In the genomic region with DNA sequence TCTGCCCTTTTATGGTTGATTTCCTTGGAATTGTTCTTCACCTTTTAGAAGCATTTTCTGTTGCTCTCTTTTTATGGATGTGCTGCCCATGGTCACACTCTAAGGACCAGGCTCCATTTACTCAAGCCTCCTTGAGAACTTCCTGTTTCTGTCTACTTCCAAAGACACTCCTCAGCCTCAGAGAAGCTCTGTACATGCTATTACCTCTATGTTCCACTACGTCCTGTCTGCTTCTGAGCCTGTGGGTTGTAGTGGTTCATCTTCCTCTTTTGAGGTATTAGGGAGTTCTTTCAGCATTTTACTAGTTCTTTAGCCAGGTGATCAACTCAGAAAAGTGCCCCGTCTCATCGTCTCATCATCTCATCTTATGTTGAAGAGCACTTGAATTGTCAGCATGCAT, we compare ENCODE assay signal across 17 mouse cellular contexts.
"Had no signal": no experiment of that assay in that cellular context is flagged by ENCODE, and none has a peak within 500 bp of the region (broad histone marks: within the 10 kb centered on the region; RNA-seq: fewer than 3 reads in every experiment).

No protein-coding gene starts in this region.

- H3K4me3 ChIP-seq: kidney, embryonic 15.5 days; limb, embryonic 12.5 days; limb, embryonic 15.5 days; midbrain, embryonic 13.5 days; myocyte; neural tube, embryonic 13.5 days had no signal

- H3K4me1 ChIP-seq: limb, embryonic 12.5 days; limb, embryonic 15.5 days; midbrain, embryonic 13.5 days; neural tube, embryonic 13.5 days had no signal

- H3K27me3 ChIP-seq: kidney, embryonic 15.5 days; limb, embryonic 12.5 days; limb, embryonic 15.5 days; midbrain, embryonic 13.5 days; neural tube, embryonic 13.5 days had no signal

- H3K9me3 ChIP-seq: kidney, embryonic 15.5 days; limb, embryonic 12.5 days; limb, embryonic 15.5 days; midbrain, embryonic 13.5 days; neural tube, embryonic 13.5 days had no signal

- H3K36me3 ChIP-seq: kidney, embryonic 15.5 days; limb, embryonic 12.5 days; limb, embryonic 15.5 days; midbrain, embryonic 13.5 days; neural tube, embryonic 13.5 days had no signal

- H3K27ac ChIP-seq: kidney, embryonic 15.5 days; limb, embryonic 12.5 days; limb, embryonic 15.5 days; liver, embryonic 14.5 days; midbrain, embryonic 13.5 days; neural tube, embryonic 13.5 days; stomach, postnatal 0 days had no signal

- H3K9ac ChIP-seq: kidney, embryonic 15.5 days; limb, embryonic 12.5 days; limb, embryonic 15.5 days; liver, embryonic 14.5 days; liver, postnatal 0 days; lung, embryonic 14.5 days; midbrain, embryonic 13.5 days; neural tube, embryonic 13.5 days had no signal

- DNase-seq: kidney, postnatal 10 days; kidney, postnatal 4 days; left cerebral cortex, postnatal 4 days; liver, postnatal 0 days; lung, embryonic 14.5 days; lung, postnatal 36 days; thymus, adult 2 months; thymus, postnatal 14 days; thymus, postnatal 4 days had no signal
